Mouse (Mus musculus) heart, postnatal 4 days (tissue): ENCODE data around the gene Hira. TPM values are rescaled to one million over a fixed set of nuclear protein-coding genes. Genes with fewer than 3 reads are reported as not detected.
"Not testable (repeated sequence)": the region's sequence is repeated elsewhere in the genome, so short reads cannot be mapped to it uniquely, and the experiment has no call there.

Source experiments
- DNase-seq: peaks from one replicate; pipeline ENCODE4 v3.0.0; 2021
- total RNA-seq, 2 experiments: library from RNA; stranded (reverse); gene quantifications; 2 replicates each; pipeline ENCODE4 v1.2.3; 2021

Hira gene
- total RNA-seq, 2 experiments from 2014 or later: 40.6 to 41.3 TPM

DNA sequence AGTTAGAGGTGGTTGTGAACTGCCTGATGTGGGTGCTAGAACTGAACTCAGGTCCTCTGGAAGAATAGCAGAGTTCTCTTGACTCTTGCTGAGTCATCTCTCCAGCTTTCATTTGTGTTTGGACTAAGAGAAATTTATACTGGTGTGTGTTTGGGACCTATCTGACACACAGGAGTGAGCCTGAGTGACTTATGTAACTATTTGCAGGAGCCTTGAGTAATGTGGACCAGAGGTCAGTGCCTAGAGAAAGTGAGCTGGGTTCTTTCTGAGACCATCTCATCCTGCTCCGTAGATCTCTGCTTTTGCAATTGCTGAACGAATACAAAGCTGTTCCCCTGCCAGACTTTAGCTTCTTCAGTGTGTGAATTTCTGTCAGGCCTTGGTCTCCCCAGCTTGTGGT lies 44.9 kb downstream of the Hira start:
- no peak for DNase-seq

DNA sequence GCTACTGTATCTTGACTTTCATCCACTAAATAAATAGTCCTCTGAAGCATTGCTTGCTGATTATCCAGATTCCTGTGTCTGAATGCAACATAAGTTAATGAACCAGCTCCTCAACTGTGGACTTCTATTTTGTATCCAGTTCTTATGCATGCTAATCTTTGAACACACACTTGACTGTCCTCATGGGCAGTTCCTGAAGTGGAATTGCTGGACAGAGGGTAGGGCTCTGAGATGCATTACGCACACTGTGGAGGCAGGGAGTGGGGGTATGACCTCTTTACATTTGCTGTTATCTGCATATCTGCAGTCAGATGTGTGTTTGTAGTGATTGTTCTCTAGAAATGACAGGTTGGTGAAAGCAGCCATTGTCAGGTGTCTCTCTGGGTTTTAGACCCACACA lies 51.1 kb downstream of the Hira start:
- no peak for DNase-seq

DNA sequence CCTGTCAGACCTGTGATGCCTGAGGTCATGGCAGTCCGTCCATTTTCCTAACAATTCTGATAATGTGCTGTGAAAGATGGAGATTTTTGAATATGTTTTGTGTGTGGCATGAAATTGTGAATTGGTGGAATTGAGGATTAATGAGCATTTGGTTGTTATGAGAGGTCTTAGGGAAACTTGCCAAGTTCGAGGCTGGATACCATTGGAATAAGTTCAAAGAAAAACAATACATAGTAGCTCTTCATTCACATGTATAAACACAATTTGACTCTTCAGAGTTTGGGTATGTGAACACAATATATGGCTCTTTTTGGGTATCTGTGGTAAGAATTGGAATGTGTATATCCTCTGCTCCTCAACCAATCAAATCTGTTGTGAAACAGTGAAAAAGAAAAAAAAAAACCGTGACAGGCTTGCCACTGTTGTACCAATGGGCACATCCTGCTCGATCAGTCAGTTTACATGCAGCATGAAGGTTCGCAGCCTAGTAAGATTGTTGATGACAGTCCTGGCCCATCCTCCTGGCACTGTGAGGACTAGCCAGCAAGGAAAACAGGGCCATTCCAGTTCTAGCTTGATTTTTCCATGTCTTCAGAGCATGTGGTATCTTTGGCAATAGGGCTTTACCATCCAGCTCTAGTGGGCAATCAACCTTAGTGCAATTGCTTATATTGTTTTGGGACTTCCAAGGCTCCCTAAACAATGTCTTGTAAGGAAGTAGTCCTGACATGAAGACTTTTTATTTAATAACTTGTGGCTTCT lies 61.7 kb downstream of the Hira start:
- DNase-seq: no peak

DNA sequence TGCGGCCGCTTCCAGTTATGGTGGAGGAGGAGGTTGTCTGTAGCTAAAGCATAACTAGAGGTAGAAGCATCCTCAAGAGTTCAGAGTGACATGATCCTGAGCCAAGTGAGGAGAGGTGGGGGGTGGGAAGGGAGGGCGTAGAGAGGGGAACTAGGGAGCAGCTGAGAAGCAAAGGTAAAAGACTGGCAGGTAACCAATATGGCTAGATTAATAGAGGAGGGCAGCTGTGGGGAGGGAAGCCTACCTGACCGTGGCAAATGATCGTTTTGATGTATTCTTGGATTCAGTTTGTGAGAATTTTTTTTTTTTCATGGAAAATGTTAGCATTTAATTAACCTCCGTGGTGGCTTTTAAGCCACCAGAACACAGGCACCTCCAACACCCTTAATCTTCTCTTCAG lies 67.1 kb downstream of the Hira start:
- no peak for DNase-seq

DNA sequence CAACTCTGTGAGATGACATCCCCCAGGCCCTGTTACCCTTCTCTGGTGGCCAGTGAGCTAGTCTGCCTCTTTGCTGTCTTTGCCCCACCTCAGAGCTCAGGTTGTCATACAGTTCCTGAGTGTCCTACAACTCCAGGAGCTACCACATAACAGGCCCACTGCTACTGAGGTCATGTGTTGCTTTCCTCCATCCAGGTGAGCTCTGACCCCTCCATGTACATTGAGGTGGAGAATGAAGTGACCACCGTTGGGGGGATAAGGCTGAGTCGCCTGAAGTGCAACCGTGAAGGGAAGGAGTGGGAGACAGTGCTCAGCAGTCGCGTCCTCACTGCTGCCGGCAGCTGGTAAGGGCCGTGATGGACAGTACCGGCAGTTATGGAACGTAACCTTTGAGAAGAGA lies 72.1 kb downstream of the Hira start:
- no peak for DNase-seq

DNA sequence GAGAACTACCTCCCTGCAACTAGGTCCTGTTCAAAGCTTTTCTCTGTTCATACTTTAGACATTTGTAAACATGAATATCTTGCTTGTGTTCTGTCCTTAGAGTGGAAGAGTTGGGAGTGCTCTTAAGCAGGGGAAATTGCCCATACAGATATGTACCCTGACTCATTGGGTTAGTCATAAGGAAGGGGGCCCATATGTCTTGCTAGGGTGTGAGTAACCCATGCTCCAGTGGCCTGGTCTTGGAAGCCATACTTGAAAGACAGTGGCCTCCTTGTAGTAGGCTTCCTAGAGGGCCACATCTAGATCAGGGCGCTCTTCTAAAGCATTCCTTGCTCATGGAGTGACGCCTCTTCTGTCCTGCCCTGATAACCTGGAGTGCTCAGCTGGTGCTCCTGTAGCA lies 73.5 kb downstream of the Hira start:
- no peak for DNase-seq

DNA sequence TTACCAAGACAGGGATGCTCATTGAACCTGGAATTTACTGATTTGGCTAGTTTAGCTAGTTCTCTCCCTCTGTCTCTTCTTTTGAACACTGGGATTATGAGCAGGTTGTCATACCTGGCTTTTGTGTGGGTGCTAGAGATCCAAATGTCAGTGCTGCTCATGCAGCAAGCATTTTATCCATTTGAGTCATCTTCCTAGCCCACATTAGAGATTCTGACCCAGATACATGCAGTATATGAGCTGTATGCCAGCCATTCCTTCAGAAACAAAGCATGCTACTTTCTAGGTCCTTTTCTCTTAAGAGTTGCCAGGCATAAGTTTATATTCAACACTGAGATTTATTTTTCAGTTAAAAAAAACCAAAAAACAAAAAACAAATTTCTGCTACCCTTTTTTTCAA lies 76.0 kb downstream of the Hira start:
- DNase-seq: no peak

DNA sequence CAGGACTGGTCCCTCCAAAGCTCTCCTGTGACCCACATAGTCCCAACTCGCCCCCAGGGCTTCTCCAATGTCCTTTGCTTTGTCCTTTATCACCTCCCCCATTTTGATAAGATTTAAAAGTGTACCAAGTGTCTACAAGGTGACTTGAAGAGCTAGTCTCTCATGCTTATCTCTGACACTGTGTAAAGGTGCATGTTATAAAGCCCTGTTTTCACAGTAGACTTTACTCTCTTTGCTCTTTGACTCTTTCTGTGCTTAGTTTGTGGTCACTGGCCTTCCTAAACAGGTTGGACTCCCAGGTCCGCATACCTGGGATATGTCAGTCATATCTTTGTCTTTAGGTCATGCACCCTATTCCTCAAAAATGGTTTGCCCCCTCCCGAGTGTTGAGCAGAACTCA lies 78.2 kb downstream of the Hira start:
- no peak for DNase-seq

DNA sequence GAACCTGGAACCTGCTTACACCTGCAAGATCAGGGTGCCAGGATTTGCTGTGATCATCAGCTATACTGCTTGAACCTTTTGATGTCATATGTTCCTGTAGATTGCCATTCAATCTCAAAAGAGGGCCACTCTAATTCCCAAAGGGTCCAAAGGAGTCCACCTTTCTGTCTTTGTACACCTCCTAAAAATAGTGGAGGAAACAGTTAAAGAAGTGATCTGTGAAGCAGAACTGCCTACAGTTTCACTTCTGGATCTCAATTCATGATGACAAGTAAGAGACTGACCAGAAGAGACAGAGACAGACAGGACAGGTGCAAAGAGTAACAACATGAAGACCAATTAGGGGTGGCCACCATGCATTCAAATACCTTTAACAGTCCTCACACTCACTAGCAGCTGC lies 86.6 kb downstream of the Hira start:
- DNase-seq: no peak

DNA sequence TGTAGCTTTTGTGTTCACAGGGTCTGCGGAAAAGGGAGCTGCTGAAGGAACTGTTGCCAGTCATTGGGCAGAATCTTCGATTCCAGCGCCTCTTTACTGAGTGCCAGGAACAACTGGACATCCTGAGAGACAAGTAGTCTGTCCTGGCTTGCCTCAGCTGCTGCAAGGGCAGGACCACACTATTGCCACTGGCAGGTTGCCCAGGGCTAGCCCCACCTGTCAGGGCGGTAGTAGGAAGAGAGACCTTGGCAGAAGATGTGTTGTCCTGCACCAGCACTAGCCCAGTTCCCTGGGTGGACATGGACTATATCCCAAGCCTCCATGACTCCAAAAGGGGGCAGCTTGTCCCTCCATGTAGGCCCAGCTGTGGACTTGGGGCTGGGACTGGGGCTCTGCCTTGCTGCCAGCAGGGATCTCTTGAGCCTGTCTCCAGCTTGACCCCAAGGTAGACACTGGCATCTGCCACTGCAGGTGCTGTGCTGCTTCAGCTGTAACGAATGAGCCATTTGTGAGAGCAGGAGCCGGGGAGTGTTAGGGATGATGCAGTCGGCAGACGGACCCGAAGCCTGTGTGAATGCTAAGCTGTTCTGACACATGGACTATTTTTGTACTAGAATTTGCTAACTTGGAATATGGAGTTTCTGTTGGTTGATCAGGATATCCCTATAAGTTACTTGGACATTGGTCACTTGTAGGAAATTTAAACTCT lies 92.7 kb downstream of the Hira start:
- DNase-seq: no peak

DNA sequence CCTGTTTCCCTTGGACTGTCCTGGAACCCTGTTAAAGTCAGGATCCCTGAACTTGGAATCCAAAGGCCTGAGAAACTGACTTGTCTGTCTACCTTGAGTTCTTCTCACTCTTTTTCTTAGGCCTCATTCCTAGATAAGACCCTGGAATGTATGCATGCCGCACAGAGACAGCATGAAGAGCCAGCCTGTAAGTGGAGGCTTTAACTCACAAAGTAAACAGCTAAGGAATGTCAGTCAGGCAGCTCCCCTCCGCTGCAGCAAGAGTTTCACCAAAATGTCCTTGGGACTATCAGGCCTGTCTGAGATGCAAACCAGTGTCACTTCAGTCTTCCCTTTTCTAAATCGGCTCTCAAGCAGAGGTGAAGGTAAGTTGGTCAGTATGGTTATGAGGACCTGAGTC lies 94.0 kb downstream of the Hira start:
- no peak for DNase-seq

DNA sequence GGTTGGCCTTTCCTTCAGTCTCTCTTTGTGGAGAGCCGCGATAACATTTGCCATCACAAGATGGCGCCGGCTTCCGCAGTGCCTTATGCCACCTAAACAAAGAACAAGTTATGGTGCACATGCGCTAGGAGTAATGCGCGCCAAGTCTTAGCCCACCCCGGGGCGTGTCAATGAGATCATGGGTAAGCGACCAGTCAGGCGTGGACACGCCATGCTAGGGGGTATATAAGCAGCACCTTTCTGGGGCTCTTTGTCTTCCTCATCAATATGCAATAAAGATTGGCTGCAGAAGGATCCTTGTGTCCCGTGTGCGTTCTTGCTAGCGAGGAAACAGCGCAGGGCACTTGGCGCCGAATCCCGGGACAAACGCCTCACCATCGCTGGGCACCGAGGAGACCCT lies 98.8 kb downstream of the Hira start:
- not testable (repeated sequence) for DNase-seq

DNA sequence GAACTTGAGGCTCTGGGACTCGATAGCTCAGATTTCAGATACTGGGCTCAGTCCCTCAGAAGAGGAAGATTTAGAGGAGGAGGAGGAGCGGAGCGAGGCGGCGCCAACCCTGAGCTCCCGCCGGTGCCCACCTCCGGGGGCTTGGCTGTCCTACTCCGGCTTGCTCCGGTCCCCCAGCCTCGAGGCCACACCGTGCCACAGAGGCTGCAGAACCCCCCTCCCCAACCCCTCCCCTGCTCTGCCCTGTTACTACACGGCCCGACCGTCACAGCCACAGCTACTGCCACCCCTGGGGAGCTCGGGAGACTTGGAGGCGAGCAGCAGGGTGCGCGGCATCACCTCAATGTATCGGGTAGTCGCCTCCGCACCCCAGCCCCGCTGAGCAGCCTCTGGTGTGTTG lies 99.5 kb downstream of the Hira start:
- no peak for DNase-seq

DNA sequence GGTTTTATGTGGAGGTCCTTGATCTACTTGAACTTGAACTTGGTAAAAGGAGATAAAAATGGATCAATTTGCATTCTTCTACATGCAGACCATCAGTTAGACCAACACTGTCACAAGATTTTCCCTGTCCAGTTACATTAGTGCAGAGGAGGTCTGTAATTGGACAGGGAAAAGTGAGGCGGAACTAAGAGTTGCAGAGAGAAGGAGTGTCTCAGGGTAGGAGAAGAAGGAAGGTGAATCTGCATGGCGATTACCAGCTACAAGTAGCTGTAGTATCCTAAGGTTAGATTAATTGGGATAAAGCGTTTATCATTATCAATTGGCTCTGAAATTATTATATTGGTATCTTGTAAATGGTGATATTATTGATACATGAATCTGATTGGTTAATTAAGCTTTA lies 109.5 kb downstream of the Hira start:
- no peak for DNase-seq

DNA sequence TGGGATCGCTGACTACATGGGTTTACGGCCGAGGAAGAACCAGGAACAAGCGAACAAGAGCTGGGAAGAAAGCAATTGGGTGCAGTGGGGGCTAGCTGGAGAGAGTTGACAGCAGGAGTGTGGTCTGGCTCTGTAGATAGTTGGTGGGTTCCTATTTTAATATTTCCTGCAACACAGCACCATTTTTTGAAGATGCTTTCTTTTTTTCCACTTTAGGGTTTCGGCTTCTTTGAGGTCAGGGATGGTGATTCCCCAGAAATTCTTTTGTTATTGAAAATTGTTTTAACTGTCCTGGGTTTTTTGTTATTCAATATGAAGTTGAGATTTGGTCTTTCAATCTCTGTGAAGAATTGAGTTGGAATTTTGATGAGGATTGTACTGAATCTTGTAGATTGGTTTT lies 110.0 kb downstream of the Hira start:
- DNase-seq: no peak

DNA sequence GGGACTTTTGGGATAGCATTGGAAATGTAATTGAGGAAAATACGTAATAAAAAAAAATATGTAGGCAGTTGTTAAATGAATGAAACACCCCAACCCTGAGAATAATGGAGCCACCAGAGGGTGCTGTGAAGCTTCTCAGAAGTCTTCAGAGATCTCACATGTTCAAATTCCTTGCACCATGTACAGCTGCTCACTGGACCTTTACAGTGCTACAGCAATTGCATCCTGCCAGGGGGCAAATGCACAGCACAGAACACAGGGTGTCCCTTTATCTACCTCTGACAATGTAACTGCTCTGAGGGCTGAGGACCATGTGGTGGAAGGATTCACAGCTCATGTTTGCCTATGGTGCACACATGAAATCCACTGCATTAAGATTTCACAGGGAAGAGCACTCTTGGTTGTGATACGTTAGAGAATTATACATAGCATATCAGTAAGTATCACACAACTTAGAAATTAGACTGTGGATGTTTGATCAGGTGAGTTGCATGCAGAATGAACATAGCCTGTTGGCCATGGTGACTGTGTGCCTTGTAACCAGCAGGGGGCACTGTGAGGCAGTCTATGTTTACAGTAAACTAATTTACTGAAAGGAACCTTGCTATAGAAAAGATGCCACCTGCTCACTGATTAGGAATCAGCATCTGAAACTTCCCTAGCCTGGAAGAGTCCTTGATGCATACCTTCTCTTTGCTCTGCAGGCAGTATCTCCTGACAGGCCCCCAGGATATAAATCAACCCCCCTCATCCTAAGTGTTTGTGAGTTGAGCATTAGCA lies 126.0 kb downstream of the Hira start:
- not testable (repeated sequence) for DNase-seq

DNA sequence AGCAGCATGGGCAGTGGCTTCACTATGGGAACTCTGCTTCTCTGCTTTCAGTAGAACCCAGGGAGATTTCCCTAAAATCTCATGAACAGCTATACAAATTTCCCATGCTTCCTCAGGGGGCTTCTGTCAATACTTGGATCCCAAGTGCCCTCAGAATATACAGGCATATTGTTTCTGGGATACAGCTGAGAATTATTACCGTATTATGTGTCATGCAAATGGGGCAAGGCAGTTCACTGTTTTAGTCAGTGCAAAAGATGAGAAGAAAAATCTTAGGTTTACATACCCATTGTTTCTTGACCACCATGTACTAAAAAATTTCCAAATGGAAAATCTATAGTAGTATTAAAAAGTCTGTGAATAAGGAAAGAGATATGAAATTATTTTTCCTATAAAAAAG lies 126.9 kb downstream of the Hira start:
- no peak for DNase-seq

DNA sequence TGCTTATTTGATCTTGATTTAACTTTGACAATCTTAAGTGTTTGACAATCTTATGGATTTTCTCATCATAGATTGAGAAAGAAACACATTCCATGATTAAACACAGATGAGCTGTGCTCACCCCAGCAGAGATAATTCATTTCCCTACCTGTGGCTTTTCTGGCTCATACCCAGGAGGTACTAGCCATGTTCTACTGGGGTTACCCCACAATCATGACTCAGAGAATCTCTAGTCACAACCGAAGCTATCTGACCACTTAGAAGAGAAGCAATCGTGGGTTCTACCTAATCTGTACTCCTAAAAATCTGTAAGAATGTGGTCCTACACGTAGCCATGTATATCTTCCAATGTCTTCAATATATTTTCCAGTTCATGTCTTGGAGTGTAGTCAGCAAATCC lies 128.5 kb downstream of the Hira start:
- no peak for DNase-seq

DNA sequence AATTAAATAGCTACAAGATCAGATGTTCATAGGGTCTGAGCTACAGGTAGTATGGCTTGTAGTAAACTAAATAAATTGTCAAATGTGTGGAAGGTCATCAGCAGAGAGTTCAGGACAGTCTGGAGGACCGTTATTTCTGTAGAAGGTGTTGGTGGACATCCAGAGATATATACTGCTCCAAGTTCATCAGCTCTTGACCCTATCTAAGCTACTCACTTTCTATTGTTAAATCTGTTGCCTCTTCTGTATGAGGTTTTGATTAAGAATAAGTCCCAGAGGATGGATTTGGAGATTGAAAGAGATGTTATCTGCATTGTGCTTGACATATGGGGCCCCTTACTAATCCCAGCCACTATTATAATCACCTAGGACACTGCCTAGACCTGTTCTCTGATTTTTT lies 129.9 kb downstream of the Hira start:
- no peak for DNase-seq

DNA sequence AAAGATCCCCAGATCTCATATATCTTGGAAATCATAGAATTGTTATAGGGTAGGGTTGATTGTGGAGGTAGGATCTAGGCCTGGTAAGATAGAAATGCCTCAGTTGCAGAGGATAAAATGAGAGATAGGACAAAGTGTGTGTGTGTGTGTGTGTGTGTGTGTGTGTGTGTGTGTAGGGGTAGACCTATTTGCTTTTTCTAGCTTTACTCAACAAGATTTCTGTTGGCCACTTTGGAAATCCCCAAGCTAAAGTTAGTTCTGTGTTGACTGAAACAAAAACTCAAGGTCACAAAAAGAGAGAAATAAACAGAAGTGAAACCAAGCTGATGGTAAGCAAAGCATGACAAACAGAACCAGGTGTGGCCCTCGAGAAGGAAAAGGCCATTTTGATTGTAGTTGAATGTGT lies 130.4 kb downstream of the Hira start:
- DNase-seq: not testable (repeated sequence)

DNA sequence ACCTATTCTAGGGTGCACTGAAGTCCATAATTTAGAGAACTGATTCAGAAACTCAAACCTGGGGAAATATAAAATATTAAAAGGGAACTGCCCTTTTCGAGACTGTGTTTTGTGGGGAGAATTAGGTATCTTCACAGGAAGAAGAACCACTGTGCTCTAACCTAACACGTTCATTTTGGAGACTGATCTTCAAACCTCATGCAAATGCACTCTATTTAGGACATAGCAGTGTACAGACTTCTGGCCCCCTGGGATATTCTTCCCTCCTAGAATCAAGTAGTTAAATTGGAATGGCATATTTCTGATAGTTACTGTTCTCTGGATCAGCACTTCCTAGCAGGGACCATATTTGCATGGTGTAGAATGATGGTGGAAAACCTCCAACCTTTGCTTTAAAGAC lies 133.9 kb downstream of the Hira start:
- no peak for DNase-seq

DNA sequence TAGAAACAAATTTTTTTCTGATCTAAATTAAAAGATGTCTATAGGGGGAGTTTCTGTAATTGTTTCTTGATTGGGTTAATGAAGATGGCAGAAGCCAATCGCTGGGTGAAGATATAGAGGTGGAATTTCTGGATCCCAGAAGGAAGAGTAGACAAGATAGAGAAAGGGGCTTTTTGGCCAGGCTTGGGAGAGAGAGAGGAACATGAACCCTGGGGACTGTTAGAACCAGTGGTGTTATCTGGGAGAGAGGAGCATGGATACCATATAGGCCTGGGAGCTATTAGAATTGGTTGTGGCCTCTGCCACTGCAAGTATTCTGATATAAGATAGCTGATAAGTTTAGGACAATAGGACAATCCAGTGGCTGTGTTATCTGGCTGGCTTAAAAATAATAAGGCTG lies 136.7 kb downstream of the Hira start:
- DNase-seq: no peak

DNA sequence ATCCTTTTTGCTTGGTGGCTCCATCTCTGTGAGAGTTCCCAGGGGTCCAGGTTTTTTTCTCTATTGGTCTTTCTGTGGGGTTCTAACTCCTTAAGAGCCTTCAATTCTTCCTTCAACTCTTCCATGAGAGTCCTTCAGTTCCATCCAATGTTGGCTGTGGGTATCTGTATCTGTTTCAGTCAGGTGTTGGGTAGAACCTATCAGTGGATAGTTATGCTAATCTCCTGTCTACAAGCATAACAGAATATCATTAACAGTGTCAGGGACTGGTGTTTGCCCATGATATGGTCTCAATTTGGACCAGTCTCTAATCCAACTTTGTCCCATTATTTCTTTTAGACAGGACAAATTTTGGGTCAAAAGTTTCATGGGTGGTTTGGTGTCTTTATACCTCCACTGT lies 137.8 kb downstream of the Hira start:
- no peak for DNase-seq
